Mouse (Mus musculus) left cerebral cortex, adult 11 months (tissue): ENCODE results near the gene Rbfox3.
A peak's percentile ranks its signal among the peaks of the same experiment; 100 is the strongest.
"Not testable (repeated sequence)": the region's sequence is repeated elsewhere in the genome, so short reads cannot be mapped to it uniquely, and the experiment has no call there.

Experiments
- DNase-seq: peaks from one replicate; pipeline ENCODE4 v3.0.0; 2022; ENCODE audit warnings: low spot score

Rbfox3 gene

GRCm38 (mm10) chr11:118821353-118821752 is 90.0 kb downstream of the Rbfox3 start:
- DNase-seq, result no peak

DNA sequence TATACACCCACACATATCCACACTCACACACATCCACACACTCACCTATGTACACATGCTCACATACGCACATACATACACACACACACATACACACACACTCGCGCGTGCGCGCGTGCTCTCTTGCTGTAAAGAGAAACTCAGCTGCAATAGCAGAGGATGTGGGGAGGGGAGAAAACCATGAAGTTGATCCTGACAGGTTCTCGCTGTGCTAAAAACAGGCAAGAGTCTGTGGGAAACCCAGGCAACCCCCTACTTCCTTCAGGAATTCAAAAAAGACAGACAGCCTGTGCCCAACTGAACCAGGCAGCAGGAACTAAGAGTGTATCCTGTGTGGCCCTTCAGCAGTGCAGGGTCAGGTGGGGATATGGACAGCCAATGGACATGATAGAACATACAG is 92.9 kb downstream of the Rbfox3 start:
- DNase-seq, result no peak

GRCm38 (mm10) chr11:118815118-118815517 is 96.3 kb downstream of the Rbfox3 start:
- DNase-seq, result no peak

GRCm38 (mm10) chr11:118813942-118814341 is 97.5 kb downstream of the Rbfox3 start:
- DNase-seq, result no peak

GRCm38 (mm10) chr11:118811404-118811803 is 100.0 kb downstream of the Rbfox3 start:
- DNase-seq, result no peak

GRCm38 (mm10) chr11:118807511-118807910 is 103.9 kb downstream of the Rbfox3 start:
- no peak for DNase-seq

- no peak for DNase-seq
Observed at GRCm38 (mm10) chr11:118794856-118795602, 116.4 kb downstream of the Rbfox3 start.

GRCm38 (mm10) chr11:118793639-118794021 is 117.8 kb downstream of the Rbfox3 start:
- peak; percentile 82 for DNase-seq

- no peak for DNase-seq
Observed at GRCm38 (mm10) chr11:118792916-118793638, 118.3 kb downstream of the Rbfox3 start.

DNA sequence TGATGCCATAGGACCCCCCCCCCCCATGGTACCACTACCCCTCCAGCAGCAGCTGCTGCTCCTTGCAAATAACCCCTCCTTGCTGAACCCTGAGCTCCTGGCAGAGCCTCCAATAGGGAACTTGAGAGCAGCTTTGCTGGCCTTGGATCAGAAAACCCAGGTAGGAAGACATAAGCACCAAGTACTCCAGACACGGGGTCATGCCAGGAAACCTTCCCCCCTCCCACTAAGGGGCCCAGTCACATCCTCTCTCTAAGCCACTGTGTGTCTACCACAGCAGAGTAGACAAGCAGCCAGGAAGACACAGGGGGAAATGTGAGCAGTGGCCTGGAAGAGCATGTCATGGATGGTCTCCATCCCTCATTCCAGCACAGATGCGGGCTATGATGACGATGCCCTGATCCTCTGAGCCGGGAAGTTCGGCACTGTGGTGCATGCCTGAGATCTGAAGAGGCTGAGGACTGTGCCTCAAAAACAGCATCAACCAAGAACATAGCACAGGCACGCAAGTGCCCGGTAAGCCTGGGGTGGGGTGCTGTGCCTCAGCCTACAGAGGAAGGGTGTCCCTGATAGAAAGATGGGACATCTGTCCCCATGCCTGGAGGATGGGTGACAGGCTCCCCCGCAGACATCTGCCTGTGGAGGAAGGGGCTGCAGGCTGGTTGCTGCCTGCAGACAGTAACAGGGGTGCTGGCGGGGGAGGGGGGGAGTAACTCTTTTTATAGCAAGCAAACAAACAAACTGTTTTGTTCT is 119.1 kb downstream of the Rbfox3 start:
- DNase-seq, result no peak

DNA sequence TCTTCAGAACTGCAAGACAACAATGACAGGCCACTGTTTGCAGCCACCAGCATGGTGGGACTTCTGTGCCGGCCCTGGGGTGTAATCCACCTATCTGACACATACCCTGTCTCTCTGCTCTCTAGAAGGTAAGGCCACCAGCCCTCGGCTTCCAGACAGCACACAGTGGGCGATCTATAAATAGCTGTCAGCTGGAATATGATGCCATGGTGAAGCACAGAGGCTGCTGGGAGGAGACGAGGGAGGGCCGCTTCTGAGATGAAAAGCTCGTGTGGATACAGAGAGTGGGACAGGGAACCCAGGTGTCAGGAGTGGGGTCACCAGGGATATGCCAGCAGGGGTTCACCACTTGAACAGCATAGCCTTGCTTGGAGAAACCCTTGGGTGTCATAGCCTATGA is 120.0 kb downstream of the Rbfox3 start:
- DNase-seq, result no peak

GRCm38 (mm10) chr11:118788091-118788490 is 123.3 kb downstream of the Rbfox3 start:
- DNase-seq, result no peak

DNA sequence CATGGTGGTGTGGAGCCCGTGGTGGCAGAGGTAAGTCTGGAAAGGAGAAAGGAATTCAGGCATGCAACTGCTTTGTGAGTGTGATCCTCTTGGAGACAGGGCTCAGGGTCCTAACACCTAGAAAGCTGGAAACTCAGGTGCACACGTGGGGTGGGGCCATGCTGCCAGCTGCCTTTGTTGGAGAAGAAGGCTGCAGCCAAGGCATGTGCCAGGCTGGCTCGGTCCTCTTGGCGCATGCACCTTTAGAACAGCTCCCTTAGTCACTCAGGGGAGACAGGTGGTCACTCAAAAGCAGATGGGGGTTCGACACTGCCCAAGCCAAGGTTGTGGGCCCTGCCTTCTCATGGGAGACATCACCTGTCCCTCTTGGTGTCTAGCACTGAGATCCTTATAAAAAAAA is 128.7 kb downstream of the Rbfox3 start:
- no peak for DNase-seq

- DNase-seq, result no peak
Observed at GRCm38 (mm10) chr11:118775753-118776152, 135.6 kb downstream of the Rbfox3 start.

GRCm38 (mm10) chr11:118774777-118775176 is 136.6 kb downstream of the Rbfox3 start:
- not testable (repeated sequence) for DNase-seq

GRCm38 (mm10) chr11:118773076-118773583 is 138.3 kb downstream of the Rbfox3 start:
- DNase-seq, result no peak

- no peak for DNase-seq
Observed at GRCm38 (mm10) chr11:118771358-118771757, 140.0 kb downstream of the Rbfox3 start.

- no peak for DNase-seq
Observed at GRCm38 (mm10) chr11:118770789-118771188, 140.6 kb downstream of the Rbfox3 start.

GRCm38 (mm10) chr11:118769542-118769941 is 141.9 kb downstream of the Rbfox3 start:
- no peak for DNase-seq

GRCm38 (mm10) chr11:118768441-118768840 is 143.0 kb downstream of the Rbfox3 start:
- no peak for DNase-seq

DNA sequence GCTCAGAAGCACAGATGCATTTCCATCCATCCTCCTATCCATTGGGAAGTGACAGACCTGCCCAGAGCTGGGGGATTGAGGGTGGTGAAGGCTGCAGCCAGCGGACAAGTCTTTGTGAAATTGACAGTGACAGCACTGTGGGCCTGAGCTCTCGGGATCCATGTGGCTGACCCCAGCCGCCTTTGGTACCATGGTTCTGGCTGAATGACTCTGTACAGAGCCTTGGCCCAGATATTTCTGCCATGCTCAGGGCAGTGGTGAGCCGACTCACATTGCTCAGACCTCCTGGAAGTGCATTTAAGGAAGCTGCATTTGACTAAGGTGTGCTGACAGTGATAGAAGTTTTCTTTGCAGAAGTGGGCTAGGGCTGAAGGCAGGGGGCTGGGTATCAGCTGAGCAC is 144.0 kb downstream of the Rbfox3 start:
- no peak for DNase-seq

GRCm38 (mm10) chr11:118760296-118760988 is 151.0 kb downstream of the Rbfox3 start:
- no peak for DNase-seq
